Mouse (Mus musculus): Measurements from ENCODE around the gene Sord.
"Not testable (repeated sequence)": the region's sequence is repeated elsewhere in the genome, so short reads cannot be mapped to it uniquely, and the experiment has no call there.

Gene Sord

DNA sequence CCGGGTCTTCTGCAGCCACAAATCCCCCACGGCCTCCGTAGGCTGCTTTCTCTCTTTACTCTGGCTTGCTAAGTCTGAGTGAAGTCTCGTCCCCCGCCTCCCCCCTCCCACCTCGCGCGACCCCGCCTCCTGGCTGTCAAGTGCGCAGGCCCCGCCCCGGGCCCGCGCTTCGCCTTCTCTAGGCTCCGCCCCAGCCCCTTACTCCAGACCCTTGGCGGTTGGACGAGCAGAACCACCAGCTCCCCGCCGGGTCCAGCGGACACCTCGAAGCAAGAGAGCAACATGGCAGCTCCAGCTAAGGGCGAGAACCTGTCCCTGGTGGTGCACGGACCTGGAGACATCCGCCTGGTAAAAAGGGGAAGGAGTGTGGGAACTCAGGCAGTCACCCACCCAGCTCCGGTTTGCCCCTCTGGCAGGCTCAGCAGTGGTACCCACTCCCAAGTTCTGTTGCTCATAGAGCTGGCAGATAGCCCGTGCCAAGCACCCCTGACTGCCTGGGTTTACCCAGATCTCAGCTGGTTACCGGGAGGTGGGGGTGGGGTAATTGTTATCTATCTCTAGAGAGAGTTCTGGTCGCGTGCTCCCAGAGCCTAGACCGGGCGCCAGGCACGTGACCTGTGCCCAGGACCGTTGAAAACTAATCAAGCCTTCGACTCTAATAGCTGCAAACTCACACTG is at the start of gene Sord:
Sord (plus strand) TSS at position 139 of the 678 bp plus-strand sequence.
- peak; percentile 95 for DNase-seq

DNA sequence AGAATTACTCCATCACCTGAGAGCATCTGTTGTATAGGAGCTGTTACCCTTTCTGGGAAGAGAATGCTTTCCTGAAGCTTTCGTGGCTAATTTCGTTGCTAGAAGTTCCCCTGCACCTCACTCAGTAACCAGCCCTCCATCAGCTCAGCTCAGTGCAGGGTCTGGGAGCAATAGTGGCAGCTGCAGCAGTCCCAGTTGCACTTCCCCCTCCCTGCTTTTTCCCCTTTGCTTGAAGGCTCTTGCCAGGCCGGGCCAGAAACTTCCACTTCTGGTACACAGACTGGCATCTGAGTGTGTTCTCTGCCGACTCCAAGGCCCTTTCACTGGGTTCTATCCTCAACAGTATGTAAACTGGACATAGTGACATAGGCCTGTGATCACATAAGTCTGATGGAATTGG is 49.5 kb upstream of the Sord start:
- no peak for DNase-seq

DNA sequence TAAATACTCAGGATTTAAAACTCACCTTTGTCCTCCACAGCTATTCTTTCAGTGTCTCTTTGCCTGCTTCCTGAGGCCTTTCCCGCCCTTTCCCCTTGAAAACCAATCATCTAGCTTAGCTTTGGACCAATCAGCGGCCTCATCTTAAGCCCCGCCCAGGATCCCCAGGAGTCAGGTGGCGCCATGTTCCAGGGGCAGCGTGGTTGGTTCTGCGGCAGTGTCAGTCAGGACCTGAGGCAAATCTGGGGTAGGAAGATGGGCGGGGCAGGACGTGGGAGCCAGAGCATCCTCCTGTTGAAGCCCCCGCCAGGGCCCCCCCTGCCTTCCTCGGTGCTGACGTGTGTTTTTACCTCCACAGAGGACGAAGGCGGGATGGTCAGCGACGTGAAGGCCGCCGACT is 48.4 kb upstream of the Sord start, which contains the start of the genes Patl2 and Terb2:
Patl2 (minus strand) TSS at position 84 of the 400 bp plus-strand sequence.
Terb2 (plus strand) TSS at position 167 of the 400 bp plus-strand sequence.
- no peak for DNase-seq

DNA sequence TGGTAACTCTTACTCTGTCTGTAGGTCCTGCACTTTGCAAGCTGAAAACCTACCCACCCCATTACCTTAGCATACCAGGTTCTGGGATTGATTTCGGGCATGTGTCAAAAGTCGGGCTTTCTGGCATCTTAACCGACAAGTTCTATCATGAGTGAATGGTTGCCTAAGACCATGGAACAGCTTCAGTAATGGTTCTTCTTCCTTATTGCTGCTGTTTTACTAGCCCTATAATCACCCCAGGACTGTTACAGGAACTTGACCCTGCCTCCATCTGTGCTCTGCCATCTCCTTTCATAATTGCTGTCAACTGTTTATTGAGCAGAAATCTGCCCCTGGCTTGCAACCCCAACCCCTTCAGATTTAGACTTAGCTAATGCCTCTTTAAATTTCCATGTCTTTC is 47.8 kb upstream of the Sord start:
- DNase-seq = no peak

DNA sequence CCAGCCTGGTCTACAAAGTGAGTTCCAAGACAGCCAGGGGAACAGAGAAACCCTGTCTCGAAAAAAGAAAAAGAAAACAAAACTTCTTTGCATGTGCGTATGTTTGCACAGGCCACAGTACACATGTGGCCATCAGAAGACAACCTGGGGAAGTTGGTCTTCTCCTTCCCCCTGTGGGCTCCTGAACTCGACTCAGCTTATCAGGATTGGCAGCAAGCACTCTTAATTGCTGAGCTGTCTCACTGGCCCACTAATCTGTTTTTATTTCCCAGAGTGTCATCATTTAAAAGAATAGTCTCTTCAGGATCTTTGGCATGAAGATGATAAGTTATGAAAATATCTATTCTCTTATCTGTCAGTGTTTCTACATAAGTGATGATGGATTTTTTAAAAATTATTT is 42.7 kb upstream of the Sord start:
- no peak for DNase-seq

DNA sequence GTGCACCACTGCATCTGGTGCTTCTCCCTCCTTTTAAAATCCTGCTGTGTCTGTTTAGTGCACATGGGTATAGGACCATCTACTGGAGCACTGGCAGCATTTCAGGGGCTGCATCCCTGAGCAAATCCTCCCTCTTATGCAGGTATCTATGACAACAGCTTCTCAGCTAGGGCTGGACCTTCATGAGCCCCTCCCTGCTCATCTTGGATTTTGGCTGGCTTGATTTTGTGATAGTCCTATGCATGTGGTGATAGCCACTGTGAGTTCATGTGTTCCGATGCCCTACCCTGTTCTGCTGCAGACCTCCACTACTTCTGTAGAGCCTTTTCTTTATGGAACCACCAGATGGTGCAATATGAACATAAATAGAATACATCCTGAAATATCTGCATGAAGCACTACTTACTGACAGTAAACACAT is 40.0 kb upstream of the Sord start:
- DNase-seq = peak; percentile 66

DNA sequence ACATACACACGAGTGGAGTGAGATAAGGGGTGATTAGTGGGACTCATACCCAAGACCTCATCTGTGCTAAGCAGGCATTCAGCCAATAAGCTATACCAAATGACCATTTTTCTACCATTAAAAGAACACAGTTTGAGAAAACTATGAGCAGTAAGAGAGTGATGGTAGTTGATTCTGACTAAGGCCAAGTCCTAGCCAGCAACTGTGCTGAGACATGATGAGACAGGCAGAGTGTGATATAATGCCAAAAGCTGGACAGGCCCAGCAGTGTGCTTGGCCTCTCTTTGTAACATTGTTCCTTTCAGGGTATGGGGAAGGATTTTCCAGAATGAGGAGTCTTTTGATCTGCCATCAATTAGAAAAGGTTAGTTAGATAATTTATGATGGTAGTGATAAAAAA is 33.0 kb upstream of the Sord start:
- DNase-seq = no peak

DNA sequence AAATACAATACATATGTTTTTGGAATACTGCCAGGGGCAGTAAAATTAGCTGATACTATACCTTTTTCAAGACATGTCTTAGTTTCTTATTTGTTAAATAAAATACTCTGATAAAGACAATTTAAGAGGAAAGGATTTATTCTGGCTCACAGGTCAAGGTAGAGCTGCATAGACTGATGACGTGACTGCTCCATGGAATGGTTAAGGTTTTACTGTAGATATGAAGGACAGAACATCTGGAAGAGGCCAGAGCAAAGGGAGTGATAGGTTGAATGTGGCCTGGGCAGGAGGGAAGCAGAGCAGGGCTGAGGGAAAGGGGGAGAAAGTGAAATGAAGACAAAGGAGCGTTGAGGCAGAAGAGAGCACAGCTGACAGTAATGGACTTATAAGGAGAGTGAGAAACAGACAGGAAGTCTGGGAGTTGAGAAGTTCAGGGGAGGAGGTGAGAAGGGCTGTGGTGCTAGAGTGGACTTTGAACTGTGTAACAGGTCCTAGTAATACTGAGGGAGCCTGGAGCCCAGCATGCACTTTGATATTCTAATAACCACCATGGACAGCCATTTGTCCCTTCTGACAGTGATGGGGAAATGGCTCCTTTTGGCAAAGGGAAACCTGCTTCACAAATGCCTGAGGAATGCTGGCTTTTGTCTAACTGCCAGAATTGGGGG is 28.0 kb upstream of the Sord start:
- DNase-seq = no peak

DNA sequence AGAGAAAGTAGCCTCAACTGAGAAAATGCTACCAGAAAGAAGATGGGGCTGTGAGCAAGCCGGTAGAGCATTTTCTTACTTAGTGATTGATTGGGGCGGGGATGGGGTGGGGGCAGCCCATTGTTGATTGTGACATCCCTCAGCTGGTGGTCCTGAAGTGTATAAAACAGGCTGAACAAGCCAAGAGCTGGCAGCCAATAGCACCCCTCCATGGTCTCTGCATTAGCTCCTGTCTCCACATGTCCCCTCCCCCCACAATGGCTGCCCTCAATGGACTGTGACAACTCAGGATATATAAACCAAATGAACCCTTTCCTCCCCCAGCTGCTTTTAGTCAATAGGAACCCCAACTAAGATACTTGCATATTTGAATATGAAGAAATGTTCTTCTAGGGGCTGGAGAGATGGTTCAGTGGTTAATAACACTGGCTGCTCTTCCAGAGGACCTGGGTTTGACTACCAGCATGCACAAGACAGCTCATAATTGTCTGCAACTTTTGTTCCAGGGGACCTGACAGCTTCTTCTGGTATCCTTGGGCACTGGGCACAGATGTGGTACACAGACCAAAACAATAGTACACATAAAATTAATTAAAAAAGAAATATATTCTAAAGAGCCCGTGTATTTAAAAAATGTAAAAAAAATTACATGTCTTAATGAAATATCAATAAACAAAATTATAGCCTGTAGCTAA is 23.9 kb upstream of the Sord start:
- DNase-seq = no peak

DNA sequence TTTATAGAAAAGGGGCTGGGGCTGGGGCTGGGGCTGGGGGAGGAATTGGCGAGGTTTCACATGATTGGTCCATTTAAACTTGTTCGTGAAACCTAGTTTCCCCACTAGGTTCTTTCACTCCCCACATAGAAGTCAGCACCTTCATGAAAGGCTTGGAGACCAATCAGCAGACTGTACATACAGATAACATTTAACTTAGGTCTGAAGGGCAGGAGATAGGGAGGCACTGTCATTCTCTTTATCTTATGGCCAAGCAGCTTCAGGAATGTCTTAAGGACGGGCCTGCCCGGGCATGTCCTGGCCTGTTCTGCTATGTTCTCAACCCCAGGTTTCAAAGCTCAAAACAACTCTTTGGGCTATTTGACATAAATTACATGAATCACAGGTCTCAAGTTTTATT is 17.5 kb upstream of the Sord start:
- DNase-seq = not testable (repeated sequence)

DNA sequence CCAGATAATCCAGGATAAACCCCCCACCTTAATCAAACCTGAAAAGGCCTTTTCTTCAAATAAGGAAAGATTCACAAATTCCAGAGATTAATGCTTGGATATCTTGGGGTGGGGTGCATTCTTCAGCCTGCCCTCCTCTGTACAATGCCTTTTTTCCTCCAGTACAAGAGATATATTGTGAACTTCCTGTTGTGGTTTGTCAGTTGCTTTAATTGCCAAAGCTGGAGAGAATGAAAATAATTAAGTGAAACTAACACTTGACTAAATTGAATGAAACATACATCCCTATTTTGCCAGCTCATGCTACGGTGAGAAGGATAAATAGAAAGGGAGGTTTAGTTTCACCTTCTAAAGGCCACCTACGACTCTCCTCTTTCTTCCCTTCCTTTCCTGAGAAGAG is 16.3 kb upstream of the Sord start:
- DNase-seq = no peak

DNA sequence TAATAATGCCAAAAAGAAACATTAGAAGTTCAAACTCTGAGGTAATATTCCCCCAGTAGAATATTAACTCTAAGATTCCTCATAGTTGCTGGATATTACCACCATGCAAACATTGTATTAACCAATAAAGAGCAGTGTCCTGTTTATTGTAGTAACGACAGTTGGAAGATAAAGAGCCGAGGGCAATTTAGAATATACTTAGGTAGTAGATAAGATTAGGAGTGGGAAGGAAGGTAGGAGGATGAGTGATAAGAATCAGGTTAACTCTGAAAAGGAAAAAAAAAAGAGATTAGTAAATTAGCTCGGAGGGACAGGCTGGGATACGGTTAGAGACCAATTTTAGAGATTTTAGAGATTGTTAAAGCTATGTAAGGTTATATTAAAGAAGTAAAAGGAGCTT is 13.2 kb upstream of the Sord start:
- no peak for DNase-seq

DNA sequence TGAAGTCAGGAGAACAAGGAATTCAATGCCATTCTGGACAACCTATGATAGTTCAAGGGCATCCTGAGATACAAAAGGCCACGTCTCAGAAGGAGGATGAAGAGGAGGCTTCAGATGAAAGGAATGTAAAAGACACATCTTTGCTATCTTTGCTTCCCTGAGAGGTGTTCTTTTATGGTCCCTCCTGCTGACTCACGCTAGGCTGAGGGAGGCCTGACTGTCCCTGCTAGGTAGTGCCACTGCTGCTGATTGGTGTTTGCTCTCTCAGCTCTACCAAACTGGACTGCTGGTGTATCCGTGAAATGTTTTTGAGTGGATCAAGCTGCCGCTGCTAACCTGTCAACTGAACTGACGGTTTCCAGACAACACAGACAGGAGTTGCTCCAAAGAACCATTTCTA is 12.8 kb upstream of the Sord start:
- DNase-seq = no peak

DNA sequence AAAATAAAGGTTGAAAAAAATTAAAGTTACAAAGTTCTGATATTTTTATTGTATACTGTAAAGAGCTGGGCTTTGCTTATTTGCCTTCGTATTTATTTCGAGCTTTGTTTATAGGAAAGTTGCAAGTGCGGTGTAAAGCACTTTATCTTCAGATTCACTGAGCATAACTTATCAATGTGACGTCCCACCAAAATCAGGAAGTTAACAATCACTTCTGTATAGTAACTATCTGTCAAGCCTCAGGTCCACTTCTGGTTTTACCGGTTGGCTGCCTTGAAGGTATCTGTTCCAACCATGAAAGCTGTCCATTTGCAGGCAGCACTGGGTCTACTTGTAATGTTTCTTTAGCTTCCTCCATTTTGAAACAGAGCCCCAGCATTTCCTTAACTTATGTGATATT is 12.3 kb upstream of the Sord start:
- no peak for DNase-seq

DNA sequence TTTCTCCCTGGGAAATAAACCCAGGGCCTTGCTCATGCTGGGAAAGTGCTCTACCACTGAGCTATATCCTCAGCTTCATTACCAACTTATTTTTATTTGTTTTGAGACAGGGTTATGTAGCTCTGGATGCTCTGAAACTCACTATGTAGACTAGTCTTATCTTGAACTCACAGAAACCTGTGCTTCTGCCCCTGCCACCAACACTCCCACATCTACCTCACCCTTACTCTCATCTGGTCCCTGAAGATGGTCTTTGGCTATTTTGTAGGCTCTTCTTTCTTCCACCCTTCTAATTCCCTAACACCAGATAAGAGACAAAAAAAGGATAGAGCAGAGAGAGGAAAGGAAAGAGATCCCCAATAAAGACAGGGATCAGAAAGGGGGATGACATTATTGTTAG is 10.9 kb upstream of the Sord start:
- no peak for DNase-seq

DNA sequence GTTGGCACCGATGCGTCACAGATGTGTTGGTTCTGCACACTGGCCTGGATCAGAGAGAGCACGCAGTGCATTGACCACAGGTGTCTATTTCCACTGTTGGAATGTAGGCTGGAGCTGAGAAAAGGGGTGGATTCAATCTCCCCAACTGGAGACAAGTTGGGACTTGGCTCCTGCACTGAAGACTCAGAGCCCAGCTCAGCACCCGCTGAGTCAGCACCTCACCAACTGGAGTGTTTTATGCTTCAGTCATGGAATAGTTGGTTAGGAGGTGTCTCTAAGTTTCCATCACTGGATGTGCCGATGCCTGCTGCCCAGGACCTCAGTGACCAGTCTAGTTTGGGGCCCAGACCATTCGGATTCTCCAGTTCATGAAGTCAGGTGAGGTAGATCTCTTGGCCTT is 4.2 kb upstream of the Sord start:
- DNase-seq = no peak

DNA sequence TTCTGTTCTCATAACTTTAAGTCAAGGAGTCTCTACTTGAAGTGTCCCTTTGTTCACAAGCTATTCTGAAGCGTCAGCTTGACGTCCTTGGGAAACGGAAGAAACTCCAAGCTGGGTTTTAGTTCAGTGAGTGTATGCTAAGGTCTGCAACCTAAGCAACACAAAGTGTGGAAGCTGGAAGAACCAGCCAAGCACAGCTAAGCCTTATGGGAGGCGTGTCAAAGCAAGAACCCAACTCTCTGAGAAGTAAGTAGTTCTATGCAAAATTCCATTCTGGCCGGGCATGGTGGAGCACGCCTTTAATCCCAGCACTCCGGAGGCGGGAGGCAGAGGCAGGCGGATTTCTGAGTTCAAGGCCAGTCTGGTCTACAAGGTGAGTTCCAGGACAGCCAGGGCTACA is 2.9 kb upstream of the Sord start:
- no peak for DNase-seq

DNA sequence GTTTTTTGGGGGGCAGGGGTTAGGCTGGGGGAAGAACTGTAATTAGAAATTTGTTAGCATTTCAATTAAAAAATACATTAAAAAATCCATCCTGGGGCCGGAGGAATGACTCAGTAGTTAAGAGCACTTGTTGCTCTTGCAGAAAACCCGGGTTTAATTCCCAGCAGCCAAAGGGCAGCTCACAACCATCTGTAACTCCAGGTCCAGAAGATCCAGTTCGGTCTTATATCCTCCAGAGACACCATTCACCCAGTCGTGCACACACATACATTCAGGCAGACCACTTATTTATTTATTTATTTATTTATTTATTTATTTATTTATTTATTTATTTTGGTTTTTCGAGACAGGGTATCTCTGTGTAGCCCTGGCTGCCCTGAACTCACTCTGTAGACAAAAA is 1.2 kb upstream of the Sord start:
- DNase-seq = no peak

DNA sequence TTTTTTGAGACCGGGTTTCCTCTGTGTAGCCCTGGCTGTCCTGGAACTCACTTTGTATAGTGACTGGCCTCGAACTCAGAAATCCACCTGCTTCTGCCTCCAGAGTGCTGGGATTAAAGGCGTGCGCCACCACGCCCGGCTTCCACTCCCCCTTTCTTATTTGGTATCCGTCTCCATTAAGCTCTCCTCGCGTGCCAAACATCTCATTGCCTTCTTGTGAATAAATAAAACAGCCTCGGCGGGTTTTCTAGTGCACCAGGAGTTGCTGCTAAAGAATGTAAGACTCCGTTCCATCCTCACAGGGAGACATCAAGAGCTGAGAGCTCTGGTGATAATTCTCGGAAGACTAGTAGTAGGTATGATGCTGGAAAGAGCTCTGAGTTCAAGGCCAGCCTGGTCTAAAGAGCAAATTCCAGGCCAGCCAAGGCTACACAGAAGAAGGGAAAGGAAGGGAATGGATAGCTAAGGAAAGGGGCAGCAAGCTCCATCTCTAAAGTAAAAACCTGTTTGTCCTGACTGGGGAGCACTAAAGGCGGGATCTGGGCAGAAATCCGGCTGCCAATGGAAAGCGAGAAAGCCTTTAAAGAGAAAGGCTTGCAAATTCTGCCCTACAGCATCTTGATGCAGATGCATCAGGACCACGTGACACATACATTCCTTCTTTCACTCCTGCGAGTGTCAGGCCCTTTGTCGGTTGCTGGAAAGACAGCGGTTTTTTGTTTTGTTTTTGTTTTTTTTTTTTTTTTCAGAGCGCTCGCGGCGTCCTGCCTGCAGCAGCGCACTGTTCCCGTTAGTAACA is 591 bp upstream of the Sord start:
- DNase-seq = no peak

DNA sequence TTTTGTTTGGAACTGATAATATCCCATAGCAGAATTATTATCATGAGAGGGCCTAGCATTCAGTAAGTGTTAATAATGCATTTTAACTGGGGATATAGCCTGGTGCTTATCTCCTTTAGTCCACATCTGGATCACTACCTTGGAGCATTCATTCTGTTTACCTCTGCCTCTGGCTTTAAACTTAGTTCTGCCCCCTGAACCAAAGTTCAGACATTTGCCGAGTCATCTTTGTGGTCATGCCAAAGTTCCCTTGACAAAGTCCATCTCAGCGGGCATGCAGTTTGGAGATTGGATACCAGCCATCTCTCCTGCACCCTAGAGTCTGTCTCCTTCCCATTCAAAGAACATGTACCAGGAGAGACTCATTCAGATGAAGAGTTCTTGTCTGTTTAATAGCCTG is 876 bp downstream of the Sord start:
- no peak for DNase-seq

DNA sequence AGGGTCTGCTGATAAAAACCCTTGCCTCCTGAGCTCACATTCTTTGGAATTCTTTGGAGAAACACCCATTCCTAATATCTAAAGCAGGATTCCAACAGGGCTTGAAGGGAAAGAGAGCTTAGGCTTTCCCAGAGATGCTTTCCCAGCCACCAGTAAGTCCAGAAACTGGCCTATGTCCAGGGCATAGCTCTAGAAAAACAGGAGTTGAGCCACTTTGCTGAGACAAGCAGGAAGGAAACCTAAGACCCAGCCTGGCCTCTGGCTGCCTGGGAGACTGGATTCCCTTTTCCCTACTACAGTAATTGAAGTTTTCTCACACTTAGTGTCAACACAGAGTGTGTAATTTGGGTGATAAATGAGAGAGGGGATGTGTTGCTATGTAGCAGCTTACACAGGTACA is 1.8 kb downstream of the Sord start:
- no peak for DNase-seq

DNA sequence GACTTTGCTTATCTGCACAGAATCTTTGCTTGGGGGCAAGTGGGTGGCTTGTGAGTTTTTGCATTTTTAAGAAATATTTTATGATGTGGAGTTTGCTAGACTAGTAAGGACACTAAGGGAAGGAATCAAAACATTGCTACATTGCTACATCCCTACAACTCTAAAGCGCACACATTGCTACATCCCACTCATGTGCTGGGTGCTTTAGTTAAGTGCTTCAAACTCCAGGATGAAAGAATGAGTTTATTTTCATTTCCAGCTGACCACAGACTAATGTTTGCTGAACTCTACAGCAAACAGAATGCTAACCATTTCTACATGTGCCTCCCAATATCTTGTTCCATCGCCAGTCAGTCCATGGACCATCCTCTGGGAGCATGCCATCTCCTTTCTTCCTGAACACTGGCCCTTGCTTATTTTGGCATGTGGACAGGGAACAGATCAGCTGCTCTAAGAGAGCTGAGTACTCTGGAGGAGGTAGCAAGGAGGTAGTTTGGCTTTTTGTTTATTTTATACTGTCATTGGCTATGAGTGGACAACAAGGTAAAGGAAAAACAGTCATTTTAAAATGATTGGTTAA is 3.4 kb downstream of the Sord start:
- DNase-seq = no peak

DNA sequence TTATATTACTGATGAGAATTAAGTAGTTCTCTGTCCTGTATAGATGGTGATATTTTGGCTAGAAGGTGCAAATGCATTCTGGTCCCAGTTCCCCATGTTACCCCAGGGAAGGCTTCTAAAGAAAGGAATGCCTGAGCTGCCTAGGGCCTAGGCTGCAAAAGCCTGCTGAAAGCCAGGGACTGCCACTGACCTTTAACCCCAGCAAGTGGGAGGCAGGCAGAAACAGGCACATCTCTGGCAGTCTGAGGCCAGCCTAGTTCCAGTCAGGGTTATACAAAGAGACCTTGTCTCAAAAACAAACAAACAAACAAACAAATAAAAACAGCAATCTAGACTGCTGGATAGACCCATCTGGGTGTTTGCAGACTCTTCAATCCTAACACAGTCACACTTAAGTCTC is 6.2 kb downstream of the Sord start:
- no peak for DNase-seq
